Comparison of ENCODE assay signal across 8 mouse cellular contexts in genomic region chr13:93304251-93305001, GRCm38 (mm10). TPM values are rescaled to one million over a fixed set of nuclear protein-coding genes. Genes with fewer than 3 reads are reported as not detected.
A peak's percentile ranks its signal among the peaks of the same experiment; 100 is the strongest.
DNase-seq lines count a peak whose midpoint lies in the region; ATAC-seq and TF ChIP-seq lines count a peak whose summit lies in the region.

No protein-coding gene starts in this region.

- peak; percentile 23 for DNase-seq in ovary, postnatal 36 days (ENCODE audit: low spot score)
- DNase-seq in ovary, postnatal 10 days (ENCODE audit: low spot score) = no peak
- DNase-seq in adrenal gland, postnatal 36 days = peak; percentile 73 to 75
- DNase-seq in forebrain, postnatal 0 days = no peak
- peak; percentile 55 for DNase-seq in induced T-regulatory cell, adult 2 months (ENCODE audit: low read depth)
- peak; percentile 33 for DNase-seq in midbrain, postnatal 0 days (ENCODE audit: low spot score)
- no peak for DNase-seq in thymus, postnatal 25 days

- H3K27me3 ChIP-seq in forebrain, postnatal 0 days (ENCODE audit: insufficient read depth, low read length) = no peaks in the 10 kb centered on the region
- no peaks in the 10 kb centered on the region for H3K27me3 ChIP-seq in limb, embryonic 13.5 days
- no peaks in the 10 kb centered on the region for H3K27me3 ChIP-seq in midbrain, postnatal 0 days (ENCODE audit: insufficient read depth, low read length)

- peak overlapping the region; percentile 99 for H3K27ac ChIP-seq in forebrain, postnatal 0 days (ENCODE audit: low read depth, low read length)
- peak overlapping the region; percentile 93 for H3K27ac ChIP-seq in limb, embryonic 13.5 days
- H3K27ac ChIP-seq in midbrain, postnatal 0 days (ENCODE audit: low read depth, low read length) = peak overlapping the region; percentile 97

- peak; percentile 33 for ATAC-seq in forebrain, postnatal 0 days
- ATAC-seq in limb, embryonic 13.5 days (ENCODE audit: low FRiP score, low read depth) = no peak; the same call in 1 of the 2 replicates
- peak; percentile 38 for ATAC-seq in midbrain, postnatal 0 days (ENCODE audit: low FRiP score)

- H3K4me3 ChIP-seq in forebrain, postnatal 0 days (ENCODE audit: low read depth, low read length) = peak overlapping the region; percentile 97
- peak overlapping the region; percentile 82 for H3K4me3 ChIP-seq in limb, embryonic 13.5 days
- peak overlapping the region; percentile 83 for H3K4me3 ChIP-seq in midbrain, postnatal 0 days (ENCODE audit: low read depth, low read length)

- peak overlapping the region; percentile 85 for H3K9ac ChIP-seq in forebrain, postnatal 0 days
- peak overlapping the region; percentile 84 for H3K9ac ChIP-seq in limb, embryonic 13.5 days
- peak overlapping the region; percentile 92 for H3K9ac ChIP-seq in midbrain, postnatal 0 days (replicated peaks; ENCODE audit: low read length, poor library complexity, severe bottlenecking)

- H3K4me2 ChIP-seq in forebrain, postnatal 0 days (ENCODE audit: low read depth) = peak overlapping the region; percentile 75
- peak overlapping the region; percentile 75 for H3K4me2 ChIP-seq in limb, embryonic 13.5 days (replicated peaks)
- H3K4me2 ChIP-seq in midbrain, postnatal 0 days (ENCODE audit: low read depth, low read length, poor library complexity, severe bottlenecking) = peak overlapping the region; percentile 78

- TF ChIP-seq CTCF in forebrain, postnatal 0 days (IDR thresholded peaks at IDR 0.05; ENCODE audit: low read depth) = no peak
- TF ChIP-seq CTCF in midbrain, postnatal 0 days (IDR thresholded peaks at IDR 0.05) = no peak

- H3K9me3 ChIP-seq in forebrain, postnatal 0 days (ENCODE audit: low read length) = no peaks in the 10 kb centered on the region
- no peaks in the 10 kb centered on the region for H3K9me3 ChIP-seq in limb, embryonic 13.5 days
- no peaks in the 10 kb centered on the region for H3K9me3 ChIP-seq in midbrain, postnatal 0 days (ENCODE audit: low read length)

- H3K4me1 ChIP-seq in forebrain, postnatal 0 days (ENCODE audit: insufficient read depth) = peaks cover 21% of the 10 kb centered on the region; the same call in 1 of the 2 replicates
- peaks cover 38% of the 10 kb centered on the region for H3K4me1 ChIP-seq in limb, embryonic 13.5 days
- H3K4me1 ChIP-seq in midbrain, postnatal 0 days (ENCODE audit: insufficient read depth, low read length) = peaks cover 17% of the 10 kb centered on the region; the same call in 1 of the 2 replicates

- no peaks in the 10 kb centered on the region for H3K36me3 ChIP-seq in forebrain, postnatal 0 days (ENCODE audit: insufficient read depth)
- no peaks in the 10 kb centered on the region for H3K36me3 ChIP-seq in limb, embryonic 13.5 days
- no peaks in the 10 kb centered on the region for H3K36me3 ChIP-seq in midbrain, postnatal 0 days (ENCODE audit: insufficient read depth, low read length)

- WGBS in forebrain, postnatal 0 days = 2% methylated on average over 62 of the region's 64 CpGs
- WGBS in limb, embryonic 13.5 days = under 1% methylated on average over 43 of the region's 64 CpGs
- WGBS in midbrain, postnatal 0 days = under 1% methylated on average over 53 of the region's 64 CpGs

RNA-seq across cellular contexts. Expression of gene Homer1, which starts 5.0 kb away (rescaled TPM):
- 10 to 100 TPM; 29.8 to 44.8 TPM for total RNA-seq in adrenal gland, postnatal 36 days (2021)
- total RNA-seq in forebrain, postnatal 0 days (2014; rRNA removed) = 102 and 110 TPM in 2 replicates
- polyA plus RNA-seq in forebrain, postnatal 0 days (2015; fragmentation: Nextera tagmentation; extraction: Ambion mirVana) = 14.3 and 14.8 TPM in 2 replicates
- polyA plus RNA-seq in limb, embryonic 13.5 days (2015; fragmentation: Nextera tagmentation; extraction: Ambion mirVana) = 5.9 and 6.3 TPM in 2 replicates
- 64.4 and 81.0 TPM in 2 replicates for total RNA-seq in midbrain, postnatal 0 days (2014; rRNA removed)
- polyA plus RNA-seq in midbrain, postnatal 0 days (2015; fragmentation: Nextera tagmentation; extraction: Ambion mirVana) = 8.6 and 9.7 TPM in 2 replicates

Comparison
In these comparisons a context has a peak if more than half of its experiments do, and no peak if none do; other contexts are left out.
1. DNase-seq: peak in ovary, postnatal 36 days (single experiment), adrenal gland, postnatal 36 days (2 of 2), induced T-regulatory cell, adult 2 months (single experiment) and midbrain, postnatal 0 days (single experiment); none in ovary, postnatal 10 days (single experiment), forebrain, postnatal 0 days (single experiment) and thymus, postnatal 25 days (single experiment).
2. Peak in every context shown above with its lines, with median percentiles within 50 percentile points of each other: H3K27ac ChIP-seq, H3K4me2 ChIP-seq, H3K4me3 ChIP-seq and H3K9ac ChIP-seq.